Mouse (Mus musculus) embryonic facial prominence, embryonic 13.5 days (tissue): ENCODE data around the gene Cdh15. TPM values are rescaled to one million over a fixed set of nuclear protein-coding genes. Genes with fewer than 3 reads are reported as not detected.

Experiments used
- ATAC-seq: fragments of 200-750 bp; cut with Nextera tagmentation; 2 replicates; pipeline ENCODE4 v1.8.0; 2017; ENCODE audit warnings: low read depth; ENCODE audit not compliant: insufficient number of reproducible peaks, insufficient read depth, low FRiP score, low TSS enrichment
- H3K27ac ChIP-seq: fragments of 300-500 bp; sonication (generic); 2 replicates; pipeline ENCODE4 v1.5.1; 2015; ENCODE audit warnings: moderate library complexity, mild to moderate bottlenecking, inconsistent platforms
- H3K27me3 ChIP-seq: fragments of 300-500 bp; sonication (generic); 2 replicates; pipeline ENCODE4 v1.6.1; 2015; ENCODE audit warnings: mild to moderate bottlenecking, inconsistent platforms
- H3K36me3 ChIP-seq: fragments of 300-500 bp; sonication (generic); 2 replicates; pipeline ENCODE4 v1.6.1; 2015; ENCODE audit warnings: mild to moderate bottlenecking, inconsistent platforms
- H3K4me1 ChIP-seq: fragments of 300-500 bp; sonication (generic); 2 replicates; pipeline ENCODE4 v1.6.1; 2015; ENCODE audit warnings: inconsistent platforms
- H3K4me2 ChIP-seq: fragments of 300-500 bp; sonication (generic); 2 replicates; pipeline ENCODE4 v1.6.1; 2015; ENCODE audit warnings: moderate library complexity, mild to moderate bottlenecking, inconsistent platforms
- H3K4me3 ChIP-seq: fragments of 300-500 bp; sonication (generic); 2 replicates; pipeline ENCODE4 v1.5.1; 2015; ENCODE audit warnings: mild to moderate bottlenecking, inconsistent platforms
- H3K9ac ChIP-seq: fragments of 300-500 bp; sonication (generic); 2 replicates; pipeline ENCODE4 v1.6.1; 2015; ENCODE audit warnings: mild to moderate bottlenecking, inconsistent platforms
- H3K9me3 ChIP-seq: fragments of 300-500 bp; sonication (generic); 2 replicates; pipeline ENCODE4 v1.6.1; 2016; ENCODE audit warnings: inconsistent platforms
- WGBS: fragments of 180-500 bp; shearing (Covaris S2); methylation state at CpG from one replicate; pipeline ENCODE4 v1.1.7; 2015; ENCODE audit warnings: mixed read lengths; 5-methylcytosine and 5-hydroxymethylcytosine counted together
- polyA plus RNA-seq: library from polyadenylated mRNA; unstranded; fragments of >200 nt; fragmentation: Nextera tagmentation; extraction: Ambion mirVana; gene quantifications from 2 replicates; pipeline ENCODE4 v1.2.1, GENCODE M21; 2015

The Cdh15 gene
- 4.4 and 5.0 TPM in 2 replicates for polyA plus RNA-seq

- peak within 1 kb of the TSS; percentile 20 for H3K4me3 ChIP-seq
- H3K4me2 ChIP-seq, result peak within 1 kb of the TSS; percentile 49
- no peaks in the 10 kb centered on the region for H3K9me3 ChIP-seq
- peaks cover 3% of the 10 kb centered on the region; the same call in 1 of the 2 replicates for H3K27me3 ChIP-seq
- peaks cover 17% of the 10 kb centered on the region for H3K4me1 ChIP-seq
- no peak within 1 kb of the TSS for H3K27ac ChIP-seq
- 0 out of 2 replicates have a peak within 1 kb of the TSS, but pooled peaks have one; percentile 49 for H3K9ac ChIP-seq
- no peaks in the 10 kb centered on the region for H3K36me3 ChIP-seq
- WGBS, result 14% methylated on average over 18 of the region's 18 CpGs
- peak; percentile 74 for ATAC-seq
Observed at GRCm38 (mm10) chr8:122847829-122848561, at the start of gene Cdh15. Gene Cdh15 (plus strand): TSS chr8:122847966.

- H3K9me3 ChIP-seq, result no peaks in the 10 kb centered on the region
- 0 out of 2 replicates have a peak overlapping the region, but pooled peaks have one; percentile 0 for H3K9ac ChIP-seq
- 31% methylated on average over 15 of the region's 15 CpGs for WGBS
- H3K27ac ChIP-seq, result no peak overlapping the region
- no peaks in the 10 kb centered on the region for H3K27me3 ChIP-seq
- no peak overlapping the region for H3K4me3 ChIP-seq
- no peak for ATAC-seq
- H3K4me1 ChIP-seq, result peaks cover 30% of the 10 kb centered on the region
- peaks cover 18% of the 10 kb centered on the region for H3K36me3 ChIP-seq
- H3K4me2 ChIP-seq, result no peak overlapping the region
Observed at GRCm38 (mm10) chr8:122803906-122804761, 43.6 kb upstream of the Cdh15 start.

GRCm38 (mm10) chr8:122805349-122805748 is 42.4 kb upstream of the Cdh15 start:
- Histone ChIP-seq H3K9me3 (no peaks in the 10 kb centered on the region), H3K27ac (no peak overlapping the region), H3K9ac (no peak overlapping the region), H3K4me1 (peaks cover 30% of the 10 kb centered on the region), H3K36me3 (peaks cover 19% of the 10 kb centered on the region), H3K27me3 (no peaks in the 10 kb centered on the region), H3K4me3 (no peak overlapping the region), H3K4me2 (no peak overlapping the region)
- ATAC-seq, result no peak
- 45% methylated on average over 3 of the region's 3 CpGs for WGBS

- WGBS, result 74% methylated on average over 7 of the region's 7 CpGs
- H3K36me3 ChIP-seq, result peaks cover 32% of the 10 kb centered on the region
- H3K4me2 ChIP-seq, result no peak overlapping the region
- H3K4me1 ChIP-seq, result peaks cover 30% of the 10 kb centered on the region
- 0 out of 2 replicates have a peak overlapping the region, but pooled peaks have one; percentile 36 for H3K9ac ChIP-seq
- no peak overlapping the region for H3K27ac ChIP-seq
- ATAC-seq, result no peak
- H3K9me3 ChIP-seq, result no peaks in the 10 kb centered on the region
- H3K4me3 ChIP-seq, result no peak overlapping the region
- H3K27me3 ChIP-seq, result no peaks in the 10 kb centered on the region
Observed at GRCm38 (mm10) chr8:122806956-122807538, 40.7 kb upstream of the Cdh15 start.

GRCm38 (mm10) chr8:122807907-122808306 is 39.9 kb upstream of the Cdh15 start:
- no peak overlapping the region for H3K4me2 ChIP-seq
- H3K27me3 ChIP-seq, result no peaks in the 10 kb centered on the region
- H3K27ac ChIP-seq, result no peak overlapping the region
- H3K4me3 ChIP-seq, result no peak overlapping the region
- ATAC-seq, result no peak
- H3K9me3 ChIP-seq, result no peaks in the 10 kb centered on the region
- 83% methylated on average over 4 of the region's 4 CpGs for WGBS
- H3K9ac ChIP-seq, result no peak overlapping the region
- H3K36me3 ChIP-seq, result peaks cover 32% of the 10 kb centered on the region
- H3K4me1 ChIP-seq, result peaks cover 30% of the 10 kb centered on the region

- H3K9ac ChIP-seq, result no peak overlapping the region
- H3K4me2 ChIP-seq, result no peak overlapping the region
- WGBS, result 91% methylated on average over 8 of the region's 8 CpGs
- H3K9me3 ChIP-seq, result no peaks in the 10 kb centered on the region
- peaks cover 48% of the 10 kb centered on the region for H3K36me3 ChIP-seq
- no peak for ATAC-seq
- H3K27ac ChIP-seq, result no peak overlapping the region
- H3K4me3 ChIP-seq, result no peak overlapping the region
- no peaks in the 10 kb centered on the region for H3K27me3 ChIP-seq
- H3K4me1 ChIP-seq, result peaks cover 17% of the 10 kb centered on the region
Observed at GRCm38 (mm10) chr8:122810376-122810775, 37.4 kb upstream of the Cdh15 start.

- Histone ChIP-seq H3K36me3 (peaks cover 54% of the 10 kb centered on the region), H3K4me1 (peaks cover 4% of the 10 kb centered on the region), H3K4me2 (no peak overlapping the region), H3K4me3 (no peak overlapping the region), H3K27ac (no peak overlapping the region), H3K9me3 (no peaks in the 10 kb centered on the region), H3K9ac (no peak overlapping the region), H3K27me3 (no peaks in the 10 kb centered on the region)
- WGBS, result 88% methylated on average over 16 of the region's 16 CpGs
- no peak for ATAC-seq
Observed at GRCm38 (mm10) chr8:122811870-122812494, 35.8 kb upstream of the Cdh15 start.

GRCm38 (mm10) chr8:122812610-122813250 is 35.0 kb upstream of the Cdh15 start:
- ATAC-seq, result no peak
- no peak overlapping the region for H3K27ac ChIP-seq
- WGBS, result 75% methylated on average over 14 of the region's 14 CpGs

GRCm38 (mm10) chr8:122814608-122815007 is 33.2 kb upstream of the Cdh15 start:
- no peak overlapping the region for H3K4me3 ChIP-seq
- H3K4me1 ChIP-seq, result 0 out of 2 replicates have a peak, but pooled peaks cover 4% of the 10 kb centered on the region
- no peaks in the 10 kb centered on the region for H3K9me3 ChIP-seq
- H3K36me3 ChIP-seq, result peaks cover 61% of the 10 kb centered on the region
- H3K27me3 ChIP-seq, result no peaks in the 10 kb centered on the region
- H3K4me2 ChIP-seq, result no peak overlapping the region
- no peak for ATAC-seq
- WGBS, result 24% methylated on average over 7 of the region's 7 CpGs
- no peak overlapping the region for H3K9ac ChIP-seq
- no peak overlapping the region for H3K27ac ChIP-seq

More at GRCm38 (mm10) chr8:122812610-122813250, 35.0 kb upstream of the Cdh15 start:
- Histone ChIP-seq H3K9me3 (no peaks in the 10 kb centered on the region), H3K4me1 (no peaks in the 10 kb centered on the region), H3K36me3 (peaks cover 57% of the 10 kb centered on the region), H3K9ac (no peak overlapping the region), H3K4me3 (no peak overlapping the region), H3K4me2 (no peak overlapping the region), H3K27me3 (no peaks in the 10 kb centered on the region)

GRCm38 (mm10) chr8:122816965-122817364 is 30.8 kb upstream of the Cdh15 start:
- H3K9me3 ChIP-seq, result no peaks in the 10 kb centered on the region
- 0 out of 2 replicates have a peak, but pooled peaks cover 4% of the 10 kb centered on the region for H3K4me1 ChIP-seq

More at GRCm38 (mm10) chr8:122816965-122817364, 30.8 kb upstream of the Cdh15 start:
- 92% methylated on average over 6 of the region's 6 CpGs for WGBS
- no peak overlapping the region for H3K9ac ChIP-seq
- no peaks in the 10 kb centered on the region for H3K27me3 ChIP-seq
- H3K4me3 ChIP-seq, result no peak overlapping the region
- H3K36me3 ChIP-seq, result peaks cover 45% of the 10 kb centered on the region
- no peak overlapping the region for H3K27ac ChIP-seq
- ATAC-seq, result no peak
- no peak overlapping the region for H3K4me2 ChIP-seq
